Mouse (Mus musculus): ENCODE data around the gene A830005F24Rik.

DNA sequence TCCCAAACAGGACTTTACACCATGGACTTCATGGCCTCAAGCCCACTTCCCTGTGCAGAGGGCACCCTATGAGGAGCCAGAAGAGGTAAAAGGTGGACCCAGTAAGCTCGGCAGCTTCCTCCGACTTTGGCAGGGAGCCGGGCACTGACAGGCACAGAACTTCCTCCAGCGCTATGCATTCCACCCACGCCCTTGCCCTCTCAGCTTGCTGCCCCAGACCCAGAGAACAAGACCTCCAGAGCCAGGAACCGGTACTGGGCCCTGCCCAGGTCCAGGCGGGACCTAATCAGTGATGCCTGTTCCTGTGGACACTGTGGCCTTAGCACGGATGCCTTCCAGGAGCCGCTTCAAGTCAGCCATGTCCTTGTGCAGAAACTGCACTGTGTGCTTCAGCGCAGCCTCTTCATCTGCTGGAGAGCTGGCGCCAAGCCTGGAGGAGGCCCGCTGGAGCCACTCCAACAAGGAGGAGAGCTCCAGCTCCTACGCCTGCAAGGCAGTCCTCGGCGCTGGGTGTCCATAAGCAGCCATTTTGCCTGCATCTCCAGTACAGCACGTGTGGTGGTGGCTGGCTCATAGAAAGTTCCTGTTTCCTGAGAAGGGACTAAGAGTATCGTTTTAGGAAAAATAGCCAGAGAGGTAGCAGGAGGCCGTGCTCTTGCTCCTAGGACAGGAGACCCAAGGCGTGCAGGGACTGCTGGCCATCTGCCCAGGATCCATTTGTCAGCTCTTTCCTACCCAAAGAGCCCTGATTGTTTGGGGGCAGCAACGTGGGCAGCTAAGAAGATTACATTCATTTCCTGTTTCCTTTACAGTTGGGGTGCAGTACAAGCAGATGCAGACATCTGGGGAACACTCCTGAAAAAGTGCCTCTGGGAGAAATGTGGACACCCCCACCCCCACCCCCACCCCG lies 39.1 kb downstream of the A830005F24Rik start:
- TF ChIP-seq CTCF (conservative IDR thresholded peaks at IDR 0.05; ENCODE audit: low read length) (no peak), POU5F1 (IDR thresholded peaks at IDR 0.05; ENCODE audit: borderline replicate concordance, low read length) (no peak), NANOG (IDR thresholded peaks at IDR 0.05; ENCODE audit: borderline replicate concordance, low read length) (no peak)
